Mouse (Mus musculus) embryo, embryonic 10.5 days (tissue): ENCODE measurements around the gene Zfhx3.

Experiments
- DNase-seq: peaks from one replicate; pipeline ENCODE4 v3.0.0-alpha.2; 2015; ENCODE audit warnings: low spot score

Zfhx3 gene

DNA sequence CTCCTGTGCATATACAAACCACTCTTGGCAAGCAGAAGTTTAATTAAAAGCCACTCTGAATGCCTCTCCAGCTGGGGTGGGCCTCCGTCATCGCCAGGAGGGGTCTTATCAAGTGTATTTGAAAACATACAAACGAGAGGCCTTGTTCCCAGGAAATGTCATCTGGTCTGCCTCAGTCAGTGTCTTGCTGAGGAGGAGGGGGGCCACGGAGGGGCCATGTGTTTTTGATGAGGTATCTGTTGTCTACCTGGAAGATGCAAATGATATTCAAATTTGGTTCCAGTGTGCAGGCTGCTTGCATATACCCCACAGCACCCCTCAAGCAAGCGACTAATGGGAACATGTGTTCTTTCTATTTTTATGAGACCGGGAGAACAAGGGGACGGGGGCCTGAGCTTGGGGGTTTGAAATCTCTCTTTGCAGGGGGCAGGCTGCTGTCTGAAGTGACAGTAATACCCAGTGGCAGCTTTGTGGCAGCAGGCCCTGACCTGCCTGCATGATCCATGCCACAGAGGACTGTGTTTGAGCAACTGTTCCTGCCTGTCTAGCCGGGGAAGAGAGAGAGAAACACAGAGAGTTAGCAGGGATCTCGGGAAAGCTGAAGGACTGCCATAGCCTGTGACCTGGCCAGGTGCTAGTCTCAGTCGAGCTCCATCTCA, 412.8 kb downstream of the Zfhx3 start:
- DNase-seq, result peak; percentile 9

GRCm38 (mm10) chr8:108361402-108361801, 419.0 kb downstream of the Zfhx3 start:
- peak; percentile 71 for DNase-seq

GRCm38 (mm10) chr8:108362421-108362820, 420.0 kb downstream of the Zfhx3 start:
- peak; percentile 26 for DNase-seq

DNA sequence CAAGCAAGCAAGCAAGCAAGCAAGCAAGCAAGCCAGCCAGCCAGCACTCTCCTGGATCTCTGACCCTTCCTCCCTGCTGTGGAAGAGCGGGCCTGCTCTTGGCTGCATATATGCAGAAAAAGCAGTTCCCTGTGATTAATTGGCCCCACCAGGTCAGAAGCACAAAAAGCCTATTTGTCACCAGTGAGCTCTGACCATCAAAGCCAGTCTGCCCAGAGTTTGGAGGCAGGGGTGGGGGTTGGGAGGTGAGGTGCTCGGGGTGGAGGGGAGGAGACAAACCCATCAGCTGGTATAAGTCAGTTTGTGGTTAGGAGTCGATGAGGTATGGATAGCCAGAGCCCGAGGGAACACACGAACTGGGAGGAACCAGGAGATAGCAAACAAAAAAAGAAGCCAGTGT, 421.0 kb downstream of the Zfhx3 start:
- peak; percentile 57 for DNase-seq

- no peak for DNase-seq
Observed at GRCm38 (mm10) chr8:108363856-108364255, 421.4 kb downstream of the Zfhx3 start.

DNA sequence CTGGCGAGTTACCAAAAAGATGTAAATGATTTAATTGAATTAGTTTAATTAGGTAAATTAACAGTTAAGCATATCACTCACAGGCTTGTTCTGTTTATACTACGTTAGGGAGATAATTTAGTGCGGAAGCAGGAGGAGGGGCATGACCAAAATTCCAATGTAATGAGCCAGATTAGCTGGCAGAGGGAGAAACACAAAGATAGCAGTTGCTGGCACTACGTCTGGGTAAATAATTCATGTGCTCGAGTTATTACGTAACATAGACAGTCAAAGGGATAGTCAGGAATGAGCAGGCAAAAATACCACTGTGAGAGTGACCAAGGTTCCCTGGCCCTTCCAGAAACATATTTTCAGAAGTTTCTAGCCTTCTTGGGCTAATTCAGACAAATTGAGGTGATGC, 426.6 kb downstream of the Zfhx3 start:
- no peak for DNase-seq

DNA sequence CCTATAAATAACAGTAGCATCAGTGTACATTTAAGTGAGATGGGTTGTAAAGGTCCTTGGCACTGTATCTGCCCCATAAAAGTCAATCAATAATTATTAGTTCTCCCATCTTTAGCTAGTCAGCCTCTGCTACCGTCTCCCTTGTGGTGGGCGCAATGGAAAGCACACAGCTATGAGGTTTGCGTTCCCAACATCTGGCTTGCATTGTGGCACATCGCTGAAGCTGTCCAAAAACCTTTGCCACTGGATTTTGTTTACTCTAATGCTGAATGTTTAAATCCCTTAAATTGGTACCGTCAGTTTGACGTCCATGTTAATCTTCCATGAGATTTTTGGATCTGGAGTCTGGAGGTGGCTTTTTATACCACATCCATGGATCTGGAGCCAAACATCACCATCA, 428.3 kb downstream of the Zfhx3 start:
- no peak for DNase-seq

DNA sequence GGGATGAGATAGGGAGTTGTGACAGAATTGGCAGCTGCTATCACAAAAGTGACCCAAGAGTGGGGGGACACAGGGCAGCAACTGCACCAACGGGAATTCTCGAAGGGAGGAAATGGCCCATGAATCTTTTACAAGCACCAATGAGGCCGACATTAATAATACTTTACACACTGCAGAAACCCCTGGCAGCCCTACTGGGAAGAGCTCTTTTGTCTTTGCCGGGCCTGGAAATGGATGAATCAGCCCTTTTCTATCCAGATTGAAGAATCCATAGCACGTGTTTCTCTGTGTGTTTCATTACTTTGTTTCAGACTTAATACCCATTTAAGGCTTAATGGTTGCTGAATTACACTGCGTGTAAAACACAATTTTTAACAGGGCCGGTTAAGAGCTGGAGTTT, 430.6 kb downstream of the Zfhx3 start:
- DNase-seq, result no peak

DNA sequence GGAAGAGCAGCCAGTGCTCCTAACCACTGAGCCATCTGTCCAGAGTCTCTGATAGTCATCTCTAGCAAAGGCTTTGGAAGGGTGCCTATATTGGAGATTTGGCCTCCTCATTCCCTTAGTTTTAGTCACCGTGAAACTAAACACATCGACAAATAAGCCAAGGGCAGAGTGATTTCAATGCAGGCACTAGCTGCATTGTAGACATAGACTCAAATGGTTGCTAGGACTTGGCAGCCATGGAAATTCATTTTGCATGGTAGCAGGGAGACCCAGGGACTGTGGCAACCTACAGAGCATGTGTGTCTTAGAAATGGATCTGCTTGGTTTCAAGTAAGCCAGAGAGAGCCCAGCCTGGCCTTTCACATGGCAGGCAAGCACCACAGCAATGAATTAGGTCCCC, 435.6 kb downstream of the Zfhx3 start:
- DNase-seq, result no peak

DNA sequence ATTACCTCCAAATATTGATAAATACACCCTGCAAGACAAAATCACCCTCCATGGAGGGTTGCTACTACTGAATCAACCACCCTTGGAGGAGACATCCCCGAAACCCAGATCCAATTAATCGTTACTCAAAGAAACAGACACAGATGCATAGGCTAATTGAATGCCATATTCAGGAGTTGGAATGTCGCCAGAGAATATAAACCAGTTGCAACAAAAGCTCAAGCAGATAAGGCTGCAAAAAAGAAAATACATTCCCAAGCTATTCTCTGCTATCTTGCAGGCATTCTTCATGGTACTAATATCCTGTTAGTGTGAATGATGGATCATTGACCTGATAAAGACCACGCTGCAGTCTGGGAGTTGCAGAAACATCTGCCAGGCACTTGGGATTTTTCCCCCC, 440.7 kb downstream of the Zfhx3 start:
- DNase-seq, result no peak

- DNase-seq, result peak; percentile 68
Observed at GRCm38 (mm10) chr8:108387160-108387912, 444.9 kb downstream of the Zfhx3 start.

DNA sequence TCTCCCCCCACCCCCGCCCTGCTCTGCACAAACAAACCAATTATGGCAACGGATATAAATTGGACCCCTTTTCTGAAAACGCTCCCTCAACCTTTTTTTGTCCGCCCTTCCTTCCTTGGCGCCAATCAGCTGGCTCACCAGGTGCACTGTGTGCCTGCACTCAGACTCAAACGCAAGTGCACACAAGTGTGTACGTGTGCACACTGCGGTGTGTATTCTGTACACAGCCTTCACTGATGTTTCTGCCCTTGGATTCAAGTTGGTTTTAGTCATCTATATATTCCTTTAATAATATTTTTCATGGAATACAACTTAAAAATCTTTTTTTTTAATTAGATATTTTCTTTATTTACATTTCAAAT, 445.4 kb downstream of the Zfhx3 start:
- DNase-seq, result no peak

- DNase-seq, result no peak
Observed at GRCm38 (mm10) chr8:108392909-108393308, 450.5 kb downstream of the Zfhx3 start.

GRCm38 (mm10) chr8:108402149-108402548, 459.7 kb downstream of the Zfhx3 start:
- no peak for DNase-seq

- DNase-seq, result peak; percentile 74
Observed at GRCm38 (mm10) chr8:108406716-108407494, 464.5 kb downstream of the Zfhx3 start.

GRCm38 (mm10) chr8:108419162-108419844, 476.9 kb downstream of the Zfhx3 start:
- peak; percentile 51 for DNase-seq

GRCm38 (mm10) chr8:108422521-108422920, 480.1 kb downstream of the Zfhx3 start:
- no peak for DNase-seq

- DNase-seq, result no peak
Observed at GRCm38 (mm10) chr8:108424337-108424736, 481.9 kb downstream of the Zfhx3 start.

- no peak for DNase-seq
Observed at GRCm38 (mm10) chr8:108433321-108433720, 490.9 kb downstream of the Zfhx3 start.

DNA sequence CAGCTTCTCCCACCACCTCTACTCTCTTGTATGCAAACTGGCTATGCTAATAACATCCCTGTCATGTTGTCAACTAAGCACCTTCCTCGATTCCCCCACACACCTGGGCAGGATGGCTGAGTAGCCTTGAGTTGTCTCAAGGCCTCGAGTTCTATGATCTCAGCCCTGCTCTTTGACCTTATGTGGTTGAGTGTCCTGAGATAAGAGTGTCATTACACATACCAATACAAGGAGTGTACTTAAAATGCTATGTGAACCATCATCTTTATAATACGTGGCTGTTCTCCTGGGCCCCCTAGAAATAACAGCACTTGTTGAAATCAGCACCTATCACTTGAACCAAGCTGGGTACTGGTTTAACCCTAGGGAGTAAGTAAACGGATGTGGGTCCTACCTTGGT, 492.1 kb downstream of the Zfhx3 start:
- DNase-seq, result no peak

DNA sequence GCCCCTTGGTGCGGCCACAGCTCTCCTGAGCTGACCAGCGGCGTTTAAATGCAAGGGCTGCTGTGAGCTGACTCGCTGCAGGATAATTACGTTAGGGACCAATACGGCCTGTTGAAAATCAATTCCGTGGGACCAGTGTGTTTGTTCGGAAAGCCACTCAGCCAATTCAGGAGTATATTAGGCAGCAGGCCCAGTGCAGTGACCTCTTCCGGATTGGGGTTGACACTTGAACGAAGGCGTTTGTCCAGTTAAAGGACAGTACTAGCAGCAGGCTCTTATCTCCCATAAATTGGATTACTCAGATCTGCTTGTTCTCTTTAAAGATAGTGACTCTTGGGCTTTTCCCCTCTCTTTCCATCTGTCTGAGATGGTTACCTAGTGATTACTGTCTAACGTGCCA, 493.9 kb downstream of the Zfhx3 start:
- DNase-seq, result no peak

GRCm38 (mm10) chr8:108437316-108437830, 494.9 kb downstream of the Zfhx3 start:
- no peak for DNase-seq
